Mouse (Mus musculus) left cerebral cortex, adult 8-10 months (tissue): Measurements from ENCODE around the gene Cops3. TPM values are rescaled to one million over a fixed set of nuclear protein-coding genes. Genes with fewer than 3 reads are reported as not detected.
"Not testable (repeated sequence)": the region's sequence is repeated elsewhere in the genome, so short reads cannot be mapped to it uniquely, and the experiment has no call there.

ENCODE experiments used
- DNase-seq, 2 experiments: peaks; one replicate each; pipeline ENCODE4 v3.0.0; 2022; ENCODE audit warnings: low spot score in 2 of 2
- total RNA-seq, 4 experiments: library from RNA; stranded (reverse); gene quantifications; 2 replicates each; pipeline ENCODE4 v1.2.4; 2022

Gene Cops3
- 10 to 100 TPM; 72.0 to 79.6 (median 77.9) TPM for total RNA-seq

DNA sequence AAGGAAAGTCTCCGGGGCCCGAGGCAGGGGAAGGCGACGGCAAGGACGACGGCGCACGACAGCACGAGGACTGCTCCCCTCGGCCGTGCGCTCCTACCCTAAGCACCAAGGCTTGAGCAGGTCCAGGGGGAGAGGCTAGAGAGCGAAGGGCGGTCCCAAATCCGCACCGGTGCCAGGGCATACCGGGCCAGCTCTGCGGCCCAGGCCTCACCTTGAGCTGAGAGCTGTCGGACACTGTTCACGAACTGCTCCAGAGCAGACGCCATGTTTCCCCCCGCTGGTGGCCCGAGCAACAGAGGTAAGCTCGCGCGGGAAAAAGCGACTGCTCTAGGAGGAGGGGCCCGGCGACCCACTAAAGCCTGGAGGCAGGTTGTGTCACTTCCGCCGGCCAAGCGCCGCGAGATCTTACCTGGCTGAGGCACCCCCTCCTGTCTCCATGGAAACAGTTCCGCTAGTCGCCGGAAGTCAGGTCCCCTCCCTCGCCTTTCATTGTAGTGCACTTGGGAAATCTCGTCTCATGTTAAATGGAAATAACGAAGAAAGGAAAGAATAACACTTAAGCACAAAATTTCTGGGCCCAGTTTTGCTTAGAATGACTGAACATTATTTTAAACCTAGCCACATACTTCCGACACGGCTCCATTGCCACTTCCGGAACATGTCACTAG lies at the start of gene Cops3:
TSS of gene Cops3 (minus strand) at position 380 of the 668 bp plus-strand sequence.
- peak; percentile 74 to 96 for DNase-seq

DNA sequence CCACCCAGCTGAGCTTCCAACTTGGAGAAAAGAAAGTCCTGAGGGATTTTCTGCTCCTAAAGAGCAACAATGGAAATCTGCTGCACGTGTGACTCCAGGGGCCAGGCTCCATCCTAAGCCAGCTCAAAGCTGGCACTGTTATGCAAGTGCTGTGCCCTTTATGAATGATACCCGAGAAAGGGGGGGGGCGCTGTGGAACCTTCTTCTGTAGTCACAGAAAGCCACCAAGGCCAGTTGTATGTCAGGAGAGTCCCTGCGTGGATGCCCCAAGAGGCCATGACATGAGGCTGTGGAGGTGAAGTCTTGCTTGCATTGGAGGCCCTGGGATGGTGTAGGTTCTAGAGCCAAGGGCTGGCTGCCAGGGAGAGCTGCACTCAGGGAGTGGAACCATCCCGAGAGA lies 48.5 kb upstream of the Cops3 start:
- DNase-seq, result no peak

DNA sequence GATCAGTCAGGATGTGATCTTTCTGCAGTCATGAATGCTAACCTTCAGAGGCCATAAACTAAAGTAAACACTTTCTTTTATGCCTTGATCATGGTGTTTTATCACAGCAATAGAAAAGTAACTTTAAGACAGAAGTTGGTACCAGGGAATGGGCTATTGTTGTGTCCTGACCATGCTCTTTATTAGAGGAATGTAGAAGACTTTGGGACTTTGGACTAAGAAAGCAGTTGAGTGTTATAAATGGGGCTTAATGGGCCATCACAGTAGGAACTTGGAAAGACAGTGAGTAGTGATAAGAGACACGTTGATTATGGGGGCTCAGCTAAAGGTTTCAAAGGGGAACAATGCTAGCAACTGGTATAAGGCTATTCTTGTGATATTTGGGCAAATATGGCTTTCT lies 47.3 kb upstream of the Cops3 start:
- no peak for DNase-seq

DNA sequence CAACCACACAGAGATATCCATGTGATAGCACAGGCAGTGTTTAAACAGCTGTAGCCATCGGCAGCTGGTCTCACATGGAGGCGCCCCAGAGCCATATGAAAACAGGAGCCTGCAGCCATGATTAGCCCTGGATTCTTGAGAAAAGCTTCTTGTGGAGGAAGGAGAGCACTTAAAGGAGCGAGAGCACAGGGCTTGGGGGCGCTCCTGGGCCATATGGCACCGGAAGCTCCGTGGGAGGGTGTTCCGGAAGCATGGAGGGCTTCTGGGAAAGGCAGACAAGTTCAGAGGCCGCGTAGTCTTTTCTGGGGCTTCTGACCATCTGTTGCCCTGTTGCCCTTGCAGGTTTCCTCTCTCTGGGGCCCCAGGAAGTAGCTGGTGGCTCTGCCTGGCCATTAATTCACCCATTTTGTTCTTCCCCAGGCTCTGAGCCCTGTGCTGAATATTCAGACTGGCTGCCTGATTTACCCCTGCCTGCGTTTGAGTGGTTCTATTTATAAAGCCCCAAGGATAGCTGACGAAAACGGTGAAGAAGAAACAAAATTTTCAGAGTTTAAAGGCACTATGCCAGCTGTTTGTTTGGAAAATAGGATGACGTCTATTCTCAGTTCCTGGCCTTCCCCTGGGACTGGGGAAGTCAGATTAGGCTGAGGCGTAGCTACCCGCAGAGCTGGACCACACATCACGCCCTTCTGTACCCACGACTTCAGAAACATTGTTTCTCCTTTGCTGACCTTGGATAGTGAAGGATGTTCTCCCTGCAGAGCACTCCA lies 45.8 kb upstream of the Cops3 start:
- DNase-seq, result no peak

DNA sequence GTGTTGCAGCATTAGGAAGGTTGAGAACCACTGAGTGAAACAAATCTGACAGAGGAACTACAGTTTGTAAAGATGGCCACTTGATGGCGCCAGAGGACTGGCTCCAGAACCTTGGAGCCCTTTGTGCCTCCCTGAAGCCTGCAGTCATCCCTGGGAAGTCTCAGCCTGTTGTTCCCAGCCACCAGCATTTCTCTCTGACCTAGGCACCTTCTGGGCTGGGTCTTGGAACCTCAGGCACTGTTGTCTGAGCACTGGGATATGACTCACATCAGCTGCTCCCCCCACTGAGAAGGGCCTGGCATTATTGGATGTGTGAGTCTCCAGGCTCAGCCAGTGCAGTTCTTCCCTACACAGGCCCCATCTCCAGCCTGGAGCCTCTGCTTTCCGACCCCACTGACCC lies 40.4 kb upstream of the Cops3 start:
- DNase-seq, result peak; percentile 47 to 65

DNA sequence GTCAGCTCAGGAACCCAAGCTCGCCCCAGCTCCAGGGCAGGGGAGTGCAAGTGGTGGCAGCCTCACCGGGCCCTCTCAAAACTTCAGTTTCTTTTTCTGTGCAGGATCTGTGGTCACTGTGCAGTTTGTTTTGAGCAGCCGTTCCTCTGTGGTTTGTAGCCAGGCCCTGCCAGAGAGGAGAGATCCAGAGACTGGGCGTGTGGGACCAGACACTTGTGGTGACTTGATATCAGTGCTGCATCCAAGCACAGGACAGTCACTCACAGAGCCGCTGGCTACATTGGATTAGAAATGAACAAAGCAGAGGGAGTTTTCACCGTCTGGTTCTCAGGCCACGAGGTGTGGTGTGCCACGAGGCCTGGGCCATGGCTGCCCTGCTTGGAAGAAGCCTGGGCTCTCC lies 32.5 kb upstream of the Cops3 start:
- DNase-seq, result no peak

DNA sequence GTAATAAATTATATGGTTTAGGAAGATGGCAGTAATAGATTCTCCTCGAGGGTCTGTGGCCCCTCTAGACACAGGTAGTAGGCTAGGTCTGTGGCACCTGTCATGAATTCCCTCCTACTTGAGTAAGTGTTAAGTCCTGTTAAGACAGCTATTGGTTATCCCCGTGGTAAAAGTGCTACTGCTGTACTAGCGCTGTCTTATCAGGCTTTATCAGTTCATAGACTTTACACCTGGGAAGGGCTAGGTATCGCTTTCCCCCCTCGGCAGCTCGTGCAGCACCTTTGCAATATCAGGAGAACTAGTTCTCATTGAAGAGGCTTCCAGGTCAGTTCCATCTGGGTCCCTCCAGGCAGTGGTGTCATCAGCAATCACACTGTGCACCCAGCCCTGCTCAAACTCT lies 24.7 kb upstream of the Cops3 start:
- no peak for DNase-seq

DNA sequence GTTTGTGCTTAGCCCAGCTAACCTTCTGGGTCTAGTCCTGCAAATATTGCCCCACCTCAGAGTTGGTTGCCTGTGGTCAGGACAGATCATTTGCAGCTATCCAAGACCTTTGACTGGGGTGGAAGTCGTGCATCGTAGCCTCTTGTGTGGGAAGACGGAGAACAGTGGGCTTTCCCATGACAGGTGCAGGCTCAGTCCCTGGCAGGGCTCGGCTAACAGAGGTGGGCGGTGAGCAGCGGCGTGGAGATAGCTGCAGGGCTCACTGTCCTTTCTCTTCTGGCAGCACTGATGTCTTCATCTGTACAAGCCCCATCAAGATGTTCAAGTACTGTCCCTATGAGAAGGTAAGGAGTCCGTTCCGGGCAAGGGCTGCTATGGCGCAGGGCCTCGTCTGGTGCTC lies 20.8 kb upstream of the Cops3 start:
- no peak for DNase-seq

DNA sequence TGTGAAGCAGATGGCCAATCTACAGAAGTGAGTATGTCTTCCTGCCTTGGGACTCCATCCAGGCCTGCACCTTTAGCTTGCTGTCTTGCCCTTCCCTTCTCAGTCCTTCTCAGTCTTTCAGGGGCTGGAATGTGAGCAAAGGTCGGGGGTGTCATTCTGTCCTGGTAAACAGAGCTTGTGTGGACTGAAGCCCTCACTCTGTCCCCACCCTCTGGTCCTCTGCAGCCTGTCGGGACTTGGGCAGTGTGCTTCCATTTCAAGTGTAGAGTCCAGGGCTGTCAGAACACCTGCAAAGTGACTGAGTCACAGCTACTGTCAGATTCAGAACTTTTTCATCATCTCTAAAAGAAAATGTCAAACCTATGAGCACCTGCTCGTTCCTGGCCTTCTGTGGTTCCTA lies 13.2 kb upstream of the Cops3 start:
- no peak for DNase-seq

DNA sequence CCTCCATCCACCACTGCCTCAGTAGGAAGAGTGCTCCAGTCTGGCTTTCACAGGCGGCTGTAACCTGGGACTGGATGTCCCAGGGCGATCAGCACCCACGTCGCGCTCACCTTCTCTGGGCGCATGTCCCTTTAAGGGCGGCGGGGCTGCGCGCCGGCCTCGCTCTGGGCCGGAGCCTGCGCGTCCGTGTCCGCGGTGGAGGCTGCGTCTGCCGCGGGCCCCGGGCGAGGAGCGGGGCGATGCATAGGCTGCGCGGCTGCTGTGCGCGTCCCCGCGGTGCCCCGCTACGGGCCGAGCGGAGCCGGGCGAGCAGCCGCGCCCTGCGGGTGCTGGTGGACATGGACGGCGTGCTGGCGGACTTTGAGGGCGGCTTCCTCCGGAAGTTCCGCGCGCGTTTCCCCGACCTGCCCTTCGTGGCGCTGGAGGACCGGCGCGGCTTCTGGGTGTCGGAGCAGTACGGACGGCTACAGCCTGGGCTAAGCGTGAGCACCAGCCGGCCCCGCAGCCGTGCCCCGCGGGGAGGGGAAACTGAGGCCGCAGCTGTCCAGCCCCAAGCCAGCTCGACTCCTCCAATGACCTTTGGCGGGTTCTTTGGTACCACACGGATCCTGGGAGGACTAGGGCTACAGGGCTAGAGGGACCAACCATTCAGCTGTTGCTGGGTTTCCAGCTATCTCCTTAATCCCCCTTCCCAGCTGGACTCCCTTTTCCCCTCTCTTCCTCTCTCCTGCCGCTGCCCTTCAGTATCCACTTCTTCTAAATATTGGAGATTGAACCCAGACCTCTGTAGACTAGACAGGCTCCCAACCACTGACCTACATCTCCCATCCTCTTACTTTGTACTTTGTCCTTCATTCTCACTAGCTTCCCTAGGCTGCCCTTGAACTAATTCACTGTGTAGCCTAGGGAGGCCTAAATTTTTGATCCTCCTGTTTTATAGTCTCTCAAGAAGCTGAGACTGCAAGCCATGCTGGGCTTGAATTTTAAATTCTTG lies 8.6 kb upstream of the Cops3 start:
- DNase-seq, result peak; percentile 57 to 67

DNA sequence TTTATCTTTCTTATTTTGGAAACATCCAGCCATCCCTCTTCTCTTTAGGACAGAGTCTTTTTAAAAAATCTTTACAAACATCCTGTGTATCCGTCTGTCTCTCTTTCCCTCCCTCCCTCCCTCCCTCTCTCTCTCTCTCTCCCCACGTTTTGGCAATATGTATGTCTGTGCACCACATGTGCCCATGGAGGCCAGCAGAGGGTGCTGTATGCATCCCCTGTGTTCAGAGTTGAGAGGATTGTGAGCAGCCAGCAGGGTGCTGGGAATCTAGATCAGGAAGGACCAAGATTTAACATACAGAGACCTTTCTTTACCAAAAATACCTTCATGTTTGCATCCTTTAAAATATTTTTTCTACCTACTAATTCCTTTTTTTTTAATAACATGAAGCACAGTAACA lies 7.5 kb upstream of the Cops3 start:
- no peak for DNase-seq

DNA sequence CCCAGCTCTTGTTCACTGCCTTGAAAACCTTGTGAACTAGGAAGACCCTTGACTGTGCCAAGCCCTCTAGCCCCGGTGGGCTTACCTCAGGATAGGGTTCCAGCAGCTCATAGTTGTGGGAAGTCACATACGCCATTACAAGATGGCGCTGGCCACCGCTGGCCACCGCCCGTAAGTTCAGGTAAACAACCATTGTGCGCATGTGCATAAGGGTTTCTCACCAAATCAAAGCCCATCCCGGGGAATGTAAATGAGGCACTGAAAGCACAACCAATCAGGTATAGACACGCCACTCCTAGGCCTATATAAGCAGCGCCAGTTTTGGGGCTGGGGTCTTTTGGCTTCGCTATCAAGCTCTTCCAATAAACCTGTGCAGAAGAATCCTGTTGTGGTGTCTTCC lies 6.7 kb upstream of the Cops3 start:
- no peak for DNase-seq

DNA sequence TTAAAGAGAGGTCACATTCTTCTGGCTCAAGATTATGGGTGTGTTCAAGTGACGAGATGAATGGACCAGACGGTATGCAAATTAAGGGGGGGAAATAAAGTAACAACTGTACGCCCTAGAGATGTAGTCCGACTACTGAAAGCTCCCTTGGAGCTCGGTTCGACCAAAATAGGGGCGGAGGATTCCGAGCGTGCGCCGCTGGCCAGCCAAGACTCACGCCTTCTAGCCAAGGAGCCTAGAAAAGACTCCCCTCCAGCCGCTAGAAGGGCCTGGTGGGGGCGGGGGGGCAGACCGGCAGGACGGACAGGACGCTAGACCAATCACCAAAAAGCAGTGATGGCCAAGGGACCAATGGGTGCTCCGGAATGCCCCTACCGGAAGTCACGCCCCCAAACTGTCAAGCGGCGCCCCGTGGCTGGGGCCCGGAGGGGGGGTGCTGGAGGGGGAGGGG lies 605 bp downstream of the Cops3 start, which contains the start of gene Nt5m:
TSS of gene Nt5m (plus strand) at position 440 of the 451 bp plus-strand sequence.
- DNase-seq, result peak; percentile 79 to 87

DNA sequence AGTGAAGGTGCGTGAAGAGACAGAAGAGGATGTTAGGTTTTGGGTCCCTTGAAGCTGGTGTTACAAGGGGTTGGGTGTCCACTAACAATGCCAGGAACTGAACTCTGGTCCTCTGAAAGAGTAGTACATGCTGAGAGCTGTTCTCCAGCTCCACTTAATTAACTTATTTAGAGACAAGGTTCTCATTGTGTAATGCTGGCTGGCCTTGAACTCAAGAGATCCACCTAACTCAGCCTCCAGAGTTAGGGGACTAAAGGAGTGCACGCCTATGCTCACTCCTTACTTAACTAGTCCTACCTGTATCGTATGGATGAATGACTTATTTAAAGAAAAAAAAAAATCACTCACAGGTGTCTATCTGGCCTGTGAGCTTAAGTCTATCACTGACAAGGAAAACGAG lies 1.2 kb downstream of the Cops3 start:
- no peak for DNase-seq

DNA sequence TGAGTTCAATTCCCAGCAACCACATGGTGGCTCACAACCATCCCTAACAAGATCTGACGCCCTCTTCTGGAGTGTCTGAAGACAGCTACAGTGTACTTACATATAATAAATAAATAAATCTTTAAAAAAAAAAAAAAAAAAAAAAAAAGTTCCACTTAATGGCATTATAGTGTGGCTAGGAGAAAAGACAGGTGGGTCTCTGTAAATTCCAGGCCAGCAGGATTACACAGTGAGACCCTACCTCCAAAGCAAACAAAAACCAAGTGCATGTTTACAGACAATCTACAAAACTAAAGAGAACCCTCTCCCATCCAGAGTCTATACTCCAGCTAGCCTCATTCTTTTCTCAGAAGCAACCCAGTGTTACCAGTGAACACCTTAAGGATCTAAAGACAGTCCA lies 1.8 kb downstream of the Cops3 start:
- not testable (repeated sequence) for DNase-seq

DNA sequence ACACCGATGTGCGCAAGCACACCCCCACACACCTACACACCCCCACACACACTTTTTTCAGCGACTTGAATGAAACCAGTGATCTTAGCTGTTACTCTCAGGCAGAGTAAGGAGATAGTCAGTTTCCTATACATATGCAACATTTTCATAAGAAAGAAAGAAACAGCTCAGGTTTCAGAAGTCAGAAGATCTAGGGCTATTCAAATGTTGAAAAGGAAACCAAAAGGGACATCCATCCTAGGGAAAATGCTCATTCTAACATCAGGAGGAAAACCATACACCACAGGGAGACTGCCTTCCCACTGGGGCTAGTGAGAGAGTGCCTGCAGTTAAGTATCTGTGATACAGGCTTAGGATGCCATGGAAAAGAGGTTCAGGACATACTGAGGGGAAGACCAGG lies 18.0 kb downstream of the Cops3 start:
- DNase-seq, result no peak

DNA sequence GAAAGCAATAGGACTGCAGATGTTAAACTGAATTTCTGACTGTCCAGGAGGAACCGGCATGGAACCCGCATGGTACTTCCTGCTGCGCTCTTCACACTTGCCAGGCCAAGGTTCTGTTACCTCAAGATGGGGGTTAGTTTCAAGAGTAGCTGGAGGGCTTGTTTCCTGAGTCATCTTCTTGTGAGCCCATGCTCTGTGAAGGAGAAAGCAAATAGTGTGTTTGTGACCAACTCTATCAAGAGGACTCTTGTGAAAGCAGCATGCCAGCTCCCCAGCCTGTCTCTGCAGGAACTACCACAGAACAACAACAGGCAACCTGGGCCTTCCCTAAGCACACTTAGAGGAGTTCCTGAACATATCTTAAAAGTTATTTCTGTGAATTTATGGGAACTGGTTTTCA lies 21.7 kb downstream of the Cops3 start:
- DNase-seq, result no peak

DNA sequence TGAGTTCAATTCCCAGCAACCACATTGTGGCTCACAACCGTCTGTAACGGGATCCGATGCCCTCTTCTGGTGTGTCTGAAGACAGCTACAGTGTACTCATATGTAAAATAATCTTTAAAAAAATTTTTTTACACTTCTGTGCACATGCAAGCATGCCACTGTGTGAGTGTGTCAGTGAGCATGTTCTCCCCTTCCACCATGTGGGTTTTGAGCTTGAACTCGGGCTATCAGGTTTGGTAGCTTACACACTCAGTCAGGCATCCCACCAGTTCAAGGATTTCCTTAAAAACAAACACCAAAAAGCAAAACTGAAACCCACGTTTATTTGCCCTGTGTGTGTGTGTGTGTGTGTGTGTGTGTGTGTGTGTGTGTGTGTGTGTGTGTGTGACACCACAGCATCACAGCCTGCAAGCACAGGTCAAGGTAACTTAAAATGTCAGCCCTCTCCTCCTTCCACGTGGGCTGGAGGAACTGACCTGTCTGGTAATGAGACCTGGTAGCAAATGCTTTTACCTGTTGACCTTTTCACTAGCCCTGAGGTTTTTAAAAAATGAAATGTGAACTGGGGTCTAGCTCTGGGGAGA lies 24.1 kb downstream of the Cops3 start:
- no peak for DNase-seq

DNA sequence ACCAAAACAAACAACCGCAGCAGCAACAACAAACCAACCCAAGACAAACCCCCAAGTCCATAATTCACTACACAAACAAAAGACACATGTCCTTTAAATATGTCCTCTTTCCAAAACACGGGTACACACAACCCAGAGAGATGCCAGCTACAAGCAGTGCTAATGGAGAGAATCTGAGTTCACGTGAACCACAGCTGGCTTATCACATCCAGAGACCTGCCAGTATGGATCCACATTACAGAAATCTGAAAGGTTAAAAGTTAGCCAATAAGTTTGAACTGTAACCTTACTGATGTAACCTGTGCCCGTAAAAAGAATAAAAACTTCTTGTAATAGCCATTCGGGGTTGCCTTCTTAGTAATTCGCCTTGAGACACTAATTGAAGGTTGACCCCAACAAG lies 24.7 kb downstream of the Cops3 start:
- no peak for DNase-seq

DNA sequence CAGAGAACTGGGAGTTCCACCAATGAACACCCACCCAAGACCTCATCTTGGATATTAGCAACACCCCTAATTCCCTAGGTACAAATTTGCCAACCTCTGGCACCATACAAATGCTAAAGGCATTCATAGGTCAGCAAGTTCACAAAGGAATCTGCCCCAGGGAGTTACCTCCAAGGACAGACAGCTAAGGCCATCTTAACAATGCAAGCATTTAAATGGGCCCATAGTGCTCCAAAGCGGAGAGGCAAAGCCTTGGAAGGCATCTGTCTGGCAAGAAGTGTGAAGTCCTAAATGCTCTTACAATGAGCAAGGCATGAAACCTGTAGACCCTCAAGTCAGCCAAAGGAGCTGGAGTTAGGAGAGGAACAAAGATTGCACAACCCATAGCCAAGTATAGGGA lies 25.3 kb downstream of the Cops3 start:
- no peak for DNase-seq

DNA sequence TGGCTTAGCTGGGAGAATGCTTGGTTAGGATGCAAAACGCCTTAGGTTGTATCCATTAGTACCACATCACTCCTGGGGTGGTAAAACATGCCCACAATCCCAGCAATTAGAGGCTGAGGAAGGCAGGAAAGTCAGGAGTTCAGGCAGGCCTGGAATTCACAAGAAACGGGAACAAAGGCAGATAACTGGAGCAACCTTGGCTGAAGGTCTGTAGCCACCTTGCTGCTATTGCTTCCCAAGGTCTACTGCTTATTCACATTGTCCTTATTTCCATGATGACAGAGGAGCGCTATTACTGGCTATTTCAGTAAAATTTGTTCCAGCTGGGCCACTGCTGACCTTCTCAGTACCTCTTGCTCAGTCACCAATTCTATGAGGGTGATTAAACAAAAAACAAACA lies 26.4 kb downstream of the Cops3 start:
- no peak for DNase-seq
